Mouse (Mus musculus) c-Kit-positive CD71-negative TER-119-negative erythroid progenitor cells, embryonic 14.5 days (primary cell): ENCODE results near the gene Macrod1.
"Not testable (repeated sequence)": the region's sequence is repeated elsewhere in the genome, so short reads cannot be mapped to it uniquely, and the experiment has no call there.

Source experiments
- DNase-seq: peaks from one replicate; pipeline ENCODE4 v3.0.0-alpha.2; 2013; ENCODE audit warnings: low read depth

Macrod1 gene

DNA sequence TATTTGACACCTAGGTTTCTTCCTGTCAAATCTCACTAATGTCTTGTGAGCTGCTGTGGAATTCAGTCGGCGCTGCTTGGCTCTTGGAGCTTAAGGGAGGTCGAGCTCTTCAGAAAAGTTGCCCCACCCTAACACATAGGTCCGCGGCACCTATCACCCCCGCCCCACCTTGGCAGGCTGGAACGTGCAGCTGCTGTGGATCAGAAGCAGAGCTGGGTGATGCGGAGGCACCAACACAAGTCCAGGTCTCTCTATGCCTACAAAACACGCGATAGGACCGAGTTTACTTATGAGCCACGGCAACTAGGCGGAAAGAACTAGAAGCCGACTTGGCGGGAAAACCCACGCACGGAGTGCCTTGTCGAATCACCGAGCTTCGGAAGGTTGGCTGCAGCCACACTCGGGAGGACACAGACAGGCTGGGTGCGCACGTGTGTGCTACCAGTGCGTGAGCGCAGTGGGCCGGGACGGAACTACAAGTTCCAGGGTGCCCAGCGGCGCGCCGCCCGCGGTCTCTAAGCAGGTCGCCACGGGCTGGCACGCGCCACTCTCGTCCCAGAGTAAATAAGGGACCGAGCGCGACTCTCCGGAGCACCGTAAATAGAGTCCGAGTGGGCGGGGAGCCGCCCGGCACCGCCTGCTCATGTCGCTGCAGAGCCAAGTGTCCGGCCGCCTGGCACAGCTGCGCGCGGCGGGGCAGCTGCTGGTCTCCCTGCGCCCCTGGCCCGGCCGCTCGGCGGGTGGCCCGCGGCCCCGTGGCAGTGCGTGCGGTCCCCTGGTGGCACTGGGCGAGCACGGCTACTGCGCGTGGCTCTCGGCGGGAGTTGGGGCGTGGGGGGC lies at the start of gene Macrod1:
Gene Macrod1, plus strand, starts transcription at position 563 of the 840 bp plus-strand sequence.
- peak; percentile 56 for DNase-seq

DNA sequence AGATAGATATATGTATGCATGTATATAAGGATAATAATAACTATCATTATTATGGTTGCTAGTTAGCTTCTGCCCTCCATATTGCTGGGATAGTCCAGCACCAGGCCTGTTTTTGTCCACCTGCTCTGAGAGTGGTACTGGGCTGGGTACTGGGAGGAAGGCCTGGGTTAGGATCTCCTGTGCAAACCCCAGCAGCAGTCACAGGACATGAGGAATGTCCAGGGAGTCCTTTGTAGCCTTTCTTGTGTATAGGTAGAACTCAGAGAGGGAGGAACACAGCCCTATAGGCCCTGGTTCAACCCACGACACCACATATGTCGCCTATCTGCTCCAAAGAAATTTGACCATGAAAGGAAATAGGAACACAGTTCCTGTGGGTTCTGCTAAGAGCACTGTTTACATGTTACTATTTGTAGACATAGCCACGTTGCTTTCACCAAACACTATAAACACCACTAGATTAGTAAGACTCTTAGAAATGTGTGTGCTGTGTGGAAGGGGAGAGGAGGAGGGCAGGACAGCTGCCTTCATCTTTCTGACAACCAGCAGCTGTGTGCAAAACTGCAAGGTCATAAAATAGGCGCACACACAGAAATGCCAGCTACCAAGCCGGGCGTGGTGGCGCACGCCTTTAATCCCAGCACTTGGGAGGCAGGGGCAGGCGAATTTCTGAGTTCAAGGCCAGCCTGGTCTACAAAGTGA lies 49.6 kb upstream of the Macrod1 start:
- DNase-seq: no peak

DNA sequence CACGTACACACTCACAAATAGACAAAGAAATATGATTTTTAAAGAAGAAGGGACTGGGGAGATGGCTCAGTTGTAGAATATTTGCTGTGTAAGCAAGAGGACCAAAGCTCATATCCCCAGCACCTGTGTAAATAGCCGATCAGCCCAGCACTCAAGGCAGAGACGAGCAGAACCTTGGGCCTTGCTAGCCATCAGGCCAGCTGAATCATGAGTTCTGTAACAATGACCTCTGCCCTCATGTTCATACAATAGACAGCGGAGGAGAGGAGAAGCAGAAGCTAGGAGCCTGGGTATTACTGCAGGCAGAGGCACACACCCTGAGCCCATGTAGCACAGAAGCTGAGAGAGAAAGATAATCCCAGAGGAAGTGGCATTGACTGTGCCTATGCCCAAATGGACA lies 44.2 kb upstream of the Macrod1 start:
- DNase-seq: no peak

DNA sequence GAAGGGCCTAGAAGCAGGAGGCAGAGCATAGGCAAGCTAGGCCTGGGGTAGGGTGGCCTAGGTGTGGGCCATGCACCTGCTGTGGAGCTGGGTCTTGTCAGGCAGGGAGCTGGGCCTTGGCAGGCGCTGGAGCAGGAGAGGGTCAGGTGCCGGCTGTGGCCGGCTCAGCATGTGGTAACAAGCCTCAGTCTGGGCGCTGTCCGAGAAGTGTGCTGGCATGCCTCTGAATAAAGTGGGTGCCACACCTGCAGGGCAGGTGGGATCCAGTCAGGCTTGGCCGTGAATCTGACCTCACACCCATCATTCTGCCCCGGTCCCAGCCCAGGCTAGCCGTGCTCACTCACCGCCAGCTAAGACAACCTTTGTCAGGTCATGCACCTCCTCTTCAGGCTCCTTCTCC lies 42.6 kb upstream of the Macrod1 start:
- no peak for DNase-seq

DNA sequence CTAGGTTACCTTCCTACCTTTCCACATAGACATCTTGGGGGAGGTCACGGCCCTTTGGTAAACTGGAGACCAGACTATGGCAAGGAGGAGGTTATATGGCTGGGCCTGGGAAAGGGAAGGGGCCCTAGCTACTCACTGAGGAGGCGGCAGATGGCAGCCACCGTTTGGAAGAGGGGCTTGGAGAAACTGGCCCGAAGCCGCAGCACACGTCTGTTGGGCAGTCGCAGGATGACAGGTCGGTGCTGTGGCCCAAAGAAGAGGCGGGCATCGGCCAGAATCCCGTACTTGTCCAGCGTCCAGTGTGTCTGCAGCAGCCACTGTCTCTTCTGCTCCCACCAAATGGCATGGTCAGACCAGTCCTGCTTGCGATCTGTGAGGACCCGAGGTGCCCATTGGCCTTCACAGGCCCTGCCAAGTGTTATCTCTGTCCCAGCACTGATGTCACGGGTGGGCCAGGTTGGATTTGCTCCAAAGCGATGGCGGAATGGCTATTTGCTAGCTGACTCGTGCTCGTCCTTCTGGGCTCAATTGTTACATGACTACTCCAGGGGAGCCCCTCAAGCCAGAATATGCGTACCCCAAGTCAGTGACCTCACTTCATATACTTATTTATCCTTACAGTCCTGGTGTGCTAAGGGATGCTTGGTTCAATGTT lies 42.0 kb upstream of the Macrod1 start:
- no peak for DNase-seq

DNA sequence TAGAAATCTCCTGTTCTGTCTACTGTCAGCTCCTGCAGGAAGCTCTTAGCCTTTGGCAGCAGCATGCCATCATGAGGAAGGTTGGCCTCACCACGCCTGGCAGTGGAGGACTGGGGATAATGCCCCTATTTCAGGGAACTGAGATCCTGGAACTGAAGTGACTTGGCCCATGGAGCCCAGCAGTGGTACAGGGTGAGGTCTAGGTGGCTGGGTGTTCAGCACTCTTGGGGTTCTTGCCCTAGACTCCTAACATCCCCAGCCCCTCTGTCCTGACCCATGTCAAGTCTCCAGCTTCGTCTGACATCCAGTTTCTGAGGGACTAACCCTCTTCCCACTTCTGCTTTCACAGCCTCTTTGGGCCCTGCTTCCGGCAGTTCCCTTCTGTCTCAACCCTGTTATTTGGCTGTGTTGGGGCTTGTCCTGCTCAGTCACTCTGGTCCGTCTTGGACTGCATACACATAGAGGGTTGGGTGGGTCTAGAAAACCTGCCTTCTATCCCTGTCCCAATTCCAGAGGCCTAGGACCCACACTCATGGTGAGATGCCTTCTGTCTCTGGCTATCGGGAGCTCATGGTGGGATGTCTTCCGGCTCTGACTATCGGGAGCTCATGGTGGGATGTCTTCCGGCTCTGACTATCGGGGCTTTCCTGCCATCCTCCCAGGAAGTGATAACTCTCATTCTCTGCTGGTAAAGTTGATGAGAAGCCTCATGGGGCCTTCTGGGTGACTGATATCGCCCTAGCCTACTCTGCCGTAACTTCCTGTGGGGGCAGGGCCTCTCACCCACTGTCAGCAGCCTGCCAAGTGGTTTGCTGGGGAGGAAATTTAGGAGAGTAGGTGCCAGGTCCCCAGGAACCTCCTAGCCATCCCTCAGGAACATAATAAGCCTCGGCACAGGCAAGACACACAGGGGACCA lies 38.8 kb upstream of the Macrod1 start:
- peak; percentile 70 for DNase-seq

DNA sequence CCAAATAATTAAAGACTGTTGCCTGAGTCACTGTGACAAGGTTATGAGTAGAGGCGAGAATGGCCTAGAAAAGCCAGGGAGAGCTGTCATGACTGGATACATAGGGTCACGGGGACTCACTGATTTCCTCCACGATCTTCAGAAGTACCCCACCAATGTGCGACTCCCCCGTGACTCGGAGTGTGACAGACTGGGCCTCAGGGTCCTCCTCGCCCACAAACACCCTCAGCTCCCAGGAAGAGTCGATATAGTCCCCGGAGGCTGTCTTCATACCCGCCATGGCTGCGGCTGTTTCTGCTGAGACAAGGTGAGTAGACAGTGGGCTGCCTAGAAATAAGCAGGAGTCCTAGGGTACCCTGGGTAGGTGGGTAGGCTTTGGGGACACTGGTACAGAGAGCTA lies 38.1 kb upstream of the Macrod1 start:
- DNase-seq: no peak

DNA sequence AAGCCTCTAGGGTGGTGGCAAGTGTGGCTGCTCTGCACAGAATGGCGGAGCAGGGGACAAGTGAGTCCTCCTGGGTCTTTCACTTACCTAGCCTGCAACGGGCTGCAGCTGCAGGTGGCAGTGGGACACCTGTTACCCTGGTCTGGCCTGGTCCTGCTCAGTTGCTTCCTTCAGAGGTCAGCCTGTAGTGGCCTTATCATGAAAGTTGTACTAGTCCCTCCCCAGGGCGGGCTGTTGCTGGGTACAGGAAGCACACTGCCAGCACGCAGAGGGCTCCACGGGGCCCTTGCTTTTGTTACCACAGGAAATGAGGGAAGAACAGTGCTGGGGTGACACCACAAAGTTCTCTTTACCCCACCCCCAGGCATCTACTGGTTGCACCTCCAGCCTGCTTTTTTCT lies 37.4 kb upstream of the Macrod1 start, which contains the start of gene Fermt3:
Gene Fermt3, minus strand, starts transcription at position 279 of the 400 bp plus-strand sequence.
- peak; percentile 68 for DNase-seq

DNA sequence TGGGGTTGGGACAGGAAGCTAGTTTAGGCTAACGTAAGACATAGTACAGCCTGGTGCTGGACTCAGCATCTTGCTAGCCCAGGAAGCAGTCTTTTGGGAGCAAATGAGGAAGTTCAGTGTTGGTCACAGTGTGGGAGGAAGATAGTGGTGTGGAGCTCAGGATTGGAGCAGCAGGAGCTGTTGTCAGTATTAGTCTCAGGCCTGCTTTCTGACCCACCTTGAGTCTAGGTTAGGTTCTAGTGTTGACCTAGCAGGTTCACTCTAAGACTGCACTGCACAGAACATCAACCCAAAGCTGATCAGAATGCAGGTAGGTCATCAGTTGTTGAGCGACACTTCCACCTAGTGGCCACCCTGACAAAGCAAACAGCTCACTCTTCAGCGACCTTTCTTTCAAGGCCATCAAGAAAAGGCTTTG lies 36.4 kb upstream of the Macrod1 start:
- DNase-seq: peak; percentile 67

DNA sequence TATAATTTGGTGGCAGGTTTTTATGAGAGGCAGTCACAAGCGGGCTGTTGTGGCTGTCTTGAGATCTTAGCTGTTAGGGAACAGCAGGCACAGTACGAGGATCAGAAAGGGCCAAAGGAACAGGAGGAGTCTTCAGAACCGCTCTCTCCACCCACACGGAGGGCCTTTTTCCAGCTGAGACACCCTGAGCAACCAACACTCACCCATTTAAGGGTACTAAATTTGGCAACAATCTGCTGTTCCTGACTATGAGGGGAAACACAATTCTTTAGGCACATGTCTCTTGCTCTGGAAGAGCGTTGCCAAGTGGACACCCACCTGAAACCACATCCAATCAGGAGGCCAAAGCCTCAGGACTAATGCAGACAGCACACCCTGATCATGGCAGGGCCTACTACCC lies 27.1 kb upstream of the Macrod1 start:
- DNase-seq: no peak

DNA sequence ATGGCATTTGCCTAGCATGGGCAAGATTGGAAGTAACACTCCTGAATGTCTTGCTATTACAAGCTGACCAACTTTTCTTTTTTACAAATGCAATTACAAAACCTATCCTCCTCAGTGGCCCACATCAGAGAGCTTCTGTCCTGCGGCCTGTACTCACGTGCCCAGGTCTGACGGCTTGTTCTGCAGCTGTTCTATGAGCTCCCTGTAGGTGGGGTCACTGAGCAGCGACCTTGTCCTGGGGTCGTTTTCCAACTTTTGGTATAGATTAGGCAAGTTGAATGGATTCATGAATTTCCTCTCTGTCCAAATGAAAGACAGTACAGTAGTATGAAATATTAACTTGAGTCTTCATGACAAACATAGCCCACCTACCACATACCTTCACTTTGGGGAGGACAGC lies 22.6 kb upstream of the Macrod1 start:
- no peak for DNase-seq

DNA sequence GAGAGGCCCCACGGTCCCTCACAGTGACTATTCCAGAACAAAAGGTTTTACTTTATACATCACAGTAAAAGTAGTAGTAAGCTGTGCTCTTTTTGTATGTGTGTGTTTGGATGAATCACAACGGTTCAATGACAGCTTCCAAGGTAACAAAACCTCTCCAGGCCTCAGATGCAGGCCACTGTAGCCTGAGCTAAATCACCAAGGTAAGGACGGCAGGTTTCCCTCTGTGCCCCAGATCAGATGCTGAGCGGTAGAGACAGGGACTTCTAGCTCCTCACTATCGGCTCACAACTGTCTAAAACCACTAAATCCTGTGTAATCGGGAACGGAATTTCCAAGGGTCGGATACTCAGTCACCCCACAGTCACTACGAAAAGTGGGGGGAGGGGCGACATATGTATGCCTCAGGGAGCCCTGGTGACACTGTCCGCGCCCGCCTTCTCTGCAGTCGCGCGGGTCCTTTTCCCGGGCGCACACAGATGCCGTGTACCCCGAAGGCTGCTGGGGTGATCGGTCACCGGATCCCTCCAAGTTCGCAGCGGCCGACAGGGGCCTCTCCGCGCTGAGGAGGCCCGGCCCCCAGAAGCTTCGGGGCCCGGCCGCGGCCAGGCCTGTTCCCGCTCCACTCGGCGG lies 17.4 kb upstream of the Macrod1 start:
- no peak for DNase-seq

DNA sequence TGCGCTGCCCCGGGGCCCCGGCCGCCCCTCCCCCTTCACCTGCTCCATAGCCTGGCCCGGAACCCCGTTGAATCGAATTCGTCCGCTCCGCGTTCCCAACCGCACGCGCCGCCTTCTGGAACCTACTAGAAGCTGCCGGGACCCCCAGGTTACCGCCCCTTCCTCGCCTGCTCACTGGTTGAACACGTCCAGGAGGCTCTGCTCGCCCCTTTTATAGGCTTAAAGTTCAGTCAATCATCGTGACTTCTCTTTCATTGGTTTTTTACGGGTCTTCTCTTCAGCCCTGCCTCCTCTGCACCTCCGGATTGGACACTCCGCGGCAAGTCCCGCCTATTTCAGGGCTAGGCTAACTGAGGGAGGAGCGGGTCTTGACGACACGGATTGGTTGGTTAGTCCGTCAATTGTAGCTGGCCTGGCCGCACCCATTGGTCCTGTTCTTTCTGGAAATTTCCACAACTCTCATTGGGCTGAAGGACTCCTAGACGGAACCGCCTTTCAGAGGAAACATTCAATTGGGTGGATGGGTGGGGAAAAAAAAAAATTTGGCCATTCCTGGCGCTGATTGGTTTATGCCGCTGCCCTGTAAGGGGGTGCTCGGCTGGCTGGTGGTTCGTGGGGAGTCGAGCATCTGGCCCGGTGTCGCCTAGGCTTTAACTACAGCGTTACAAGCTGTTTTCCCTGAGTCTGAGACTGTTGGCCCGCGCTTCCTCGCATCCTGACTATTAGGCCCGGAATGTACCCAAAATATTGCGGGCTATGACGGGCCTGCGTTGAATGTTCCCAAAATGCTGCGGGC lies 16.6 kb upstream of the Macrod1 start, which contains the start of gene Stip1:
Gene Stip1, minus strand, starts transcription at position 127 of the 796 bp plus-strand sequence.
- peak; percentile 99 for DNase-seq

DNA sequence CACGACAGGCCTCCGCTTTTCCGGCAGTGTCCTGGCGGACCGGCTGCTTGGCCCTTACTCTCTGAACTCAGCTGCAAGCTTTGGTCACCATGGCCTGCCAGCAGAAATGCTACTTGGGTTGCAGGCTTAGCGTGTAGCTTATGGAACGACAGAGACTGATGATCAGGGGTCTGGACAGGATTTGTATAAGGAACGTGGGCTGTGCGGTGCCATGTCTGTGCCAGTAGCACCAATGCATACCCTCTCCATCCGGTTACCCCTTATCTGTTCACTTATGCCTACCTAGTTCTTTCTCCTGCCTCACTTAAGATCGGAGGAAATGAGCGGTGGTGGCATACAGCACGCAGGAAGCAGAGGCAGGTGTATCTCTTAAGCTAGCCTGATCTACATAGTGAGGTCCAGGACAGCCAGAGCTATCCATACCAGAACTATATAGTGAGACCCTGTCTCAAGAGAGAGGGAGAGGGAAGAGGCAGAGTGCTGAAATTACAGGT lies 15.9 kb upstream of the Macrod1 start:
- DNase-seq: no peak

DNA sequence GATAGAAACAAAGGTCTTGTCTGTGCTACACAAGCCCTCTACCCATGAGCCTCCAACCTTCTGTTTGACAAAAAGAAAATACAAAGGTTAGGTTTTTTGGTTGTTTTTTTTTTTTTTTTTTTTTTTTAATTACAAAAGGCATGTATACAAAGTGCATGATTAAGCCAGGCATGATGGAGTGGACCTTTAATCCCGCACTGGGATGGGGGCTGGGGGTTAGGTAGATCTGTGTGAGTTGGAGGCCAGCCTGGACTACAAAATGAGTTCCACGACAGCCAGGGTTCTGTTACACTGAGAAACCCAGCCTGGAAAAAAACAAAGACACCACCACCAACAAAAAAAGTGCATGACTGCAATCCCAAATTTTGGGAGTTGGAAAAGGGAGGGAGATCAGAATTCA lies 15.4 kb upstream of the Macrod1 start:
- no peak for DNase-seq

DNA sequence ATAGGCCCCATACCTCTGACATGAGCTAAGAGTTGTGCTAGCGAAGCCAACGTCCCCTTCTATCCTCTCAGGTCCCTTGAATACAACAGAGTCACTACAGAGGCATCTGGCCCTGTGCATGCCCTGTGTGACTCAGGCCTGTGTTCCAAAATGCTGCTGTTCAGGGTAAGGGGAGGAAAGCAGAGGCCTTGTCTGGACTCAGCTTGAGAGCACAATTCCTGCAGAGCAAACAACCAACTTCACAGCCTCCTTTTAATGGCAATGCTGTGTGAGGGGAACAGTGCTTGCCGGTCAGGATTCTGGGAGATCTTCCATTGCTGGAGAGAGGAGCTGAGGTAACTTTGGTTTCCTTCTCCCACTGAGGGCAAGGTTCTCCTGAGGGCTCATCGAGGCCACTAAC lies 12.3 kb upstream of the Macrod1 start:
- DNase-seq: no peak

DNA sequence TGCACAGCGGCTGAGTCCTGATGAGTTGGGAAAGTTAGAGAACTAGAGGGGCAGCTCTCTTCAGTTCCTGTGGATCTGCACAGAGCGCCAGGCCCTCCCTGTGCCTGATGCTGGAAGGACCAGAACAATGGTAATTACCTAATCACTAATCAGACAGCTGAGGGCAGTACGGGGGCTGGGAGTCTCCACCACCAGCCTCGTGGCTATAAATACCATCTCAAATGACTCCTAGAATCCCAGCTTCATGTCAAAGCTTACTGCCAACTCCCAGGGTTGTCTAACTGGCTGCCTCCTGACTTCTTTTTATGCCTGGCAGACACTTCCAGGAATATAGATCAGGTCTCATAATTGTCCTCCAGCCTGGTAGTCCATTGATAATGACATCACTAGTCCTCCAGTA lies 11.9 kb upstream of the Macrod1 start:
- no peak for DNase-seq

DNA sequence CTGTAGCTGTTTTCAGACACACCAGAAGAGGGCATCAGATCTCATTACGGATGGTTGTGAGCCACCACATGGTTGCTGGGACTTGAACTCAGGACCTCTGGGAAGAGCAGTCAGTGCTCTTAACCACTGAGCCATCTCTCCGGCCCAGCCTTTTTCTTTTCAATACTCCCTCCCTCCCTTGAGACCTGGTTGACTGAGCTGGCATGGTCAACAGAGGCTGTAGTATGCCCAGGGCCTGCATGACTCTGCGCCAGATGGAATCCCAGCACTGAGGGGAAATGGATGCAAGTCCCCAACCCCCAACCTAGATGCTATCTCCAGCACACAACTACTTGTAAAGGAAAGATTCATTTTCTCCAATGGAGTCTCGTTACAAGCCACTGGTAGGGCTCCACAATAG lies 3.2 kb upstream of the Macrod1 start:
- not testable (repeated sequence) for DNase-seq

DNA sequence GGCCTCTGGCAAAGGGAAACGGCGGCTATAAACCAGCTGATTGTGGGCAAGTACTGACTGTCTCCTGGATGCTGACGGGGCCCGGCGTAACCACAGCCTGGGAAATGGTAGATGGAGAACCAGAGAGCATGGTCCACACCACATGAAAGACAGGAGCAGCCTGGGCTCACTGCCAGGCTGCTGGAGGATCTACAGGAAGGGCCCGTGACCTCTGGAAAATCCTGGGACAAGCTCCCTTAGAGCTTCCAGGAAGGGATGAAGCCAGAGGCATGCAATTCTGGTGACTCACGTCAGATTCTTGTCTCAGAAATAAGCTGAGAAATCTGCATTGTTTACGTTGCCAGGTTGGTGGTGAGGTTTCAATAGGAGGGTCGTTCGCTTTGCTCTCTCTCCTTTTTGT lies 1.8 kb upstream of the Macrod1 start:
- no peak for DNase-seq

DNA sequence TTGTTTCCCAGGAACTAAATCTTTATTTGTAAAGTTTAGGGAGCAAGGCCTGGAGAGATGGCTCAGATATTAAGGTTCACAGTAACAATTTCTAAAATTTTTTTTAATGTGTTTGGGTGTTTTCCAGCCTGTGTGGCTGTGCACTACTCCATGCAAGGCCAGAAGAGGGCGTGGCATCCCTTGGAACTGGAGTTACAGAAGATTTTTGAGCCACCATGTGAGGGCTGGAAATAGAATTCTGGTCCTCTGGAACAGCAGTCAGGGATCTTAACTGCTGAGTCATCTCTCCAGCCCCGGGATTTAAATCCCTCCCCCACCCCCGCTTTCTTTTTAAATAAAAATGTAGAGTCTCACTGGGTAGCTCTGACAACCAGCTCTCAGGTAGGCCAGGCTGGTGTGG lies 1.4 kb upstream of the Macrod1 start:
- DNase-seq: no peak
